Mouse (Mus musculus) liver, embryonic 16.5 days (tissue): ENCODE measurements around the gene Smoc1. TPM values are rescaled to one million over a fixed set of nuclear protein-coding genes. Genes with fewer than 3 reads are reported as not detected.

ENCODE experiments used
- ATAC-seq: fragments of 200-750 bp; cut with Nextera tagmentation; 2 replicates; pipeline ENCODE4 v1.8.0; 2017; ENCODE audit warnings: low read depth, mild to moderate bottlenecking, moderate number of reproducible peaks, moderate library complexity
- H3K27ac ChIP-seq: fragments of 300-500 bp; sonication (generic); 2 replicates; pipeline ENCODE4 v1.5.1; 2014; ENCODE audit warnings: mild to moderate bottlenecking, low read length
- H3K27me3 ChIP-seq: fragments of 300-500 bp; sonication (generic); 2 replicates; pipeline ENCODE4 v1.6.1; 2014; ENCODE audit warnings: low read depth, low read length, mixed read lengths; ENCODE audit not compliant: control insufficient read depth, insufficient read depth
- H3K36me3 ChIP-seq: fragments of 300-500 bp; sonication (generic); 2 replicates; pipeline ENCODE4 v1.6.1; 2014; ENCODE audit warnings: mild to moderate bottlenecking; ENCODE audit not compliant: control insufficient read depth, insufficient read depth
- H3K4me1 ChIP-seq: fragments of 300-500 bp; sonication (generic); 2 replicates; pipeline ENCODE4 v1.6.1; 2014; ENCODE audit warnings: low read depth, low read length, mixed read lengths; ENCODE audit not compliant: control insufficient read depth
- H3K4me2 ChIP-seq: fragments of 300-500 bp; sonication (generic); 2 replicates; pipeline ENCODE4 v1.6.1; 2014; ENCODE audit warnings: low read depth, low read length, mixed read lengths
- H3K4me3 ChIP-seq: fragments of 300-500 bp; sonication (generic); 2 replicates; pipeline ENCODE4 v1.5.1; 2014; ENCODE audit warnings: low read depth, mild to moderate bottlenecking, low read length
- H3K9ac ChIP-seq: fragments of 300-500 bp; sonication (generic); 2 replicates; pipeline ENCODE4 v1.6.1; 2014; ENCODE audit warnings: low read depth, low read length
- H3K9me3 ChIP-seq: fragments of 300-500 bp; sonication (generic); replicated peaks from 2 replicates; pipeline ENCODE4 v1.6.1; 2016; ENCODE audit warnings: low read length; ENCODE audit not compliant: control insufficient read depth
- WGBS: fragments of 180-500 bp; shearing (Covaris S2); extraction: QIAGEN DNeasy Blood & Tissue Kit; methylation state at CpG from one replicate; pipeline ENCODE4 v1.1.7; 2014; ENCODE audit not compliant: insufficient replicate concordance; 5-methylcytosine and 5-hydroxymethylcytosine counted together
- polyA plus RNA-seq: library from polyadenylated mRNA; unstranded; fragments of >200 nt; fragmentation: Nextera tagmentation; extraction: Ambion mirVana; gene quantifications from 2 replicates; pipeline ENCODE4 v1.2.1, GENCODE M21; 2015

The Smoc1 gene
- polyA plus RNA-seq, 1 experiment from 2014 or later = 15.9 TPM

DNA sequence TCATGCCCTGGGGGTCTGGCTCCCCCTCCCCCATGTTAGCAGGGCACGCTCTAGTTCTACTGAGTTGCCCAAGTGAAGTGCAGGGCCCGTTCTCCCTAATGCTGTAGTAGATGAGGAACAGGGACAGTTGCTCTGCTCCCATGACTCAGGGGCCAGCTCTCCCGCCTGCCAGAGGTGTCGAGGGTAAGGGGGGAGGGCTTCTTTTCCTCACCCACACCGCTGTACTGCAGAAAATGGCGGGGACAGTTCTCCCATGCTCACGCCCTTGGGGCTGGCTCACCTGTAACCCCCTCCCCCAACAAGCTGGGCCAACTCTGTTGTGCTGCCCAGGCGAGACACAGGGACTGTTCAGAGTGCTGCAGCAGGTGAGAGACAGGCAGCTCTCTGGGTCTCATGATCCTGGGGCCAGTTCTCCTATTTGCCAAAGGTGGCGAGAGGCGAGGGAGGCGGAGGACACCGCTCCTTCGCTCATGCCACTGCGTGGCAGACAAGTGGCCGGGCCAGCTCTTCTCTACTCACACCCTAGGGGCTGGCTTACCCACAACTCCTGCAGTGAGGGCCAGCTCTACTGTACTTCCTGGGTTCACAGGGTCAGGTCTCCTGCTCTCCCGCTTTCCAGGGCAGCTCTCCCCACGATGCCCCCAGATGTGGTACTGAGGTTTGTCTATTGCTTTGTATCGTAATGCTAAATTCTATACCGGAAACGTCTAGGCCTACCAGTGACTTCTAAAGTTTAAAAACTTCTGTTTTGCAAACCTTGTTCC is 7.9 kb upstream of the Smoc1 start:
- Histone ChIP-seq H3K36me3 (no peaks in the 10 kb centered on the region), H3K9ac (no peak overlapping the region), H3K27ac (no peak overlapping the region), H3K4me1 (no peaks in the 10 kb centered on the region), H3K4me3 (peak overlapping the region; percentile 18; the same call in 1 of the 2 replicates), H3K4me2 (no peak overlapping the region), H3K27me3 (no peaks in the 10 kb centered on the region), H3K9me3 (no peaks in the 10 kb centered on the region)
- ATAC-seq = no peak
- 67% methylated on average over 20 of the region's 20 CpGs for WGBS

DNA sequence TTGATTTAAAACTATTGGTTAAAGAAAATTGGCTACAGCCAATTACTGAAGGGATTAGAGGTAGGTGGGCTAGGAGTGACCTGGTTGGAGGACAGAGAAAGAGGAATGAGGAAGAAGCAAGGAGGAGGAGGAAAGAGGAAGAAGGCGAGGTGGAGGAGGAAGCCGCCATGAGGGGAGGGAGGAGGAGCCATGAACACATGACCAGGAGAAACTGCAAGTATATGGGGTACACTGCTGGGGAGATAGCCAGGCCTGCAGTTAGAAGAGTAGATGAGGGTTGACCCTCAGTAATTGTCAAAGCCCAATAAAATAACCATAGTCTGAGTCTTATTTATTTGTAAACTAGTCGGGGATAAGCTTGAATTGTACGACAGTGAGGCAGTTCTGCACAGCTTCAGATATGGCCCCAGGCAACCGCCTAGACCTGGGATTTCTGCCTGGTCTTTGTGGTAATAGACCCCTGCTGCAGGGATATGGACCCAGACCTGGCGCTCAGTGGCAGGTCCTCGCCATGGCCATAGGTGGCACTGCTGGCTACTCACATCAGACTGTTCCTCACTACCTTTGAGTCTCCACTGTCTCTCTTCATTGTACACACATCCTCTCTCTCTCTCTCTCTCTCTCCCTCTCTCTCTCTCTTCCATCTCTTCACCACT is 7.2 kb upstream of the Smoc1 start:
- WGBS = 57% methylated on average over 7 of the region's 7 CpGs
- Histone ChIP-seq H3K4me1 (no peaks in the 10 kb centered on the region), H3K9ac (no peak overlapping the region), H3K36me3 (no peaks in the 10 kb centered on the region), H3K4me3 (no peak overlapping the region), H3K9me3 (no peaks in the 10 kb centered on the region), H3K27me3 (no peaks in the 10 kb centered on the region), H3K27ac (no peak overlapping the region), H3K4me2 (no peak overlapping the region)
- ATAC-seq = 0 out of 2 replicates have a peak, but pooled peaks have one; percentile 13

DNA sequence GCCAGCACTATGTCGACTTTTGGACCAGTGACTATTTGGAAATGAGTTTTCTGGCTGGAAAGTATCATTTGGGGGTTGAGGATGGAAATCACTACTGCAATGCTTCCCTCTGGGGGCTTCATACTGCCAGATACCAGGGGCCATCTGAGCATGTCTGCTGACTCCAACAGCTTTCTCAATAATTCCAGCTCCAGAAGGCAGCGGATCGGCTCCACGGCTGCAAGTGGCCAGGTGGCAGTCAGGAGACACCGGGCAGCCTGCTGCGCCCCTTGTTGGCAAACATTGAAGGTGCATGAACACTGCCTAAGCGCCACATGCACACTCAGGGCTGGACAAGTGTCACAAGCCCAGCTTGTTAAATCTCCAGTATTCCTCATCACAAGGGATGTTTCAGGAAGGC is 2.2 kb upstream of the Smoc1 start:
- no peak overlapping the region for H3K4me3 ChIP-seq
- no peak for ATAC-seq
- peaks cover 30% of the 10 kb centered on the region for H3K27me3 ChIP-seq
- H3K4me2 ChIP-seq = no peak overlapping the region
- H3K9ac ChIP-seq = no peak overlapping the region
- 81% methylated on average over 7 of the region's 7 CpGs for WGBS
- H3K9me3 ChIP-seq = no peaks in the 10 kb centered on the region
- no peak overlapping the region for H3K27ac ChIP-seq
- no peaks in the 10 kb centered on the region for H3K36me3 ChIP-seq
- H3K4me1 ChIP-seq = no peaks in the 10 kb centered on the region; the same call in 1 of the 2 replicates

DNA sequence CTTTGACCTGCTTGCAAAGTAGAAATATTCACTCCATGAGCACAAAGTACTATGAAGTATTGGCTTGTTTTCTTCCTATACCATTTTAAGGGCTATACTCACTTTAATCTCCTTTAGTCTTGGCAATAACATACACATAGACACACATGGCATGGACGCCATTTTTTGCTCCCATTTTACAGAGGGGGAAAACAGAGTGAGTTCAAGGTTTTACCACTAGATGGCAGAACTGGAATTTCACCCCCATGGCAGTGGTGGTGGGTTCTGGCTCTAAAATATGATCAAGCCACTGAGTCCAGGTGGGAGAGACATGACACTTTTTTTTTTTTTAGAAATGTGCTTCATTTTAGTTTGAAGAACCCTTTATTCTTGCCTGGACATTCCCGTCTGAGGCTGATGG is 1.6 kb upstream of the Smoc1 start:
- no peaks in the 10 kb centered on the region for H3K9me3 ChIP-seq
- no peak overlapping the region for H3K9ac ChIP-seq
- no peaks in the 10 kb centered on the region for H3K36me3 ChIP-seq
- ATAC-seq = no peak
- 49% methylated on average over 2 of the region's 2 CpGs for WGBS
- H3K4me2 ChIP-seq = no peak overlapping the region
- H3K27ac ChIP-seq = no peak overlapping the region
- peaks cover 30% of the 10 kb centered on the region for H3K27me3 ChIP-seq
- H3K4me3 ChIP-seq = no peak overlapping the region
- H3K4me1 ChIP-seq = no peaks in the 10 kb centered on the region; the same call in 1 of the 2 replicates

DNA sequence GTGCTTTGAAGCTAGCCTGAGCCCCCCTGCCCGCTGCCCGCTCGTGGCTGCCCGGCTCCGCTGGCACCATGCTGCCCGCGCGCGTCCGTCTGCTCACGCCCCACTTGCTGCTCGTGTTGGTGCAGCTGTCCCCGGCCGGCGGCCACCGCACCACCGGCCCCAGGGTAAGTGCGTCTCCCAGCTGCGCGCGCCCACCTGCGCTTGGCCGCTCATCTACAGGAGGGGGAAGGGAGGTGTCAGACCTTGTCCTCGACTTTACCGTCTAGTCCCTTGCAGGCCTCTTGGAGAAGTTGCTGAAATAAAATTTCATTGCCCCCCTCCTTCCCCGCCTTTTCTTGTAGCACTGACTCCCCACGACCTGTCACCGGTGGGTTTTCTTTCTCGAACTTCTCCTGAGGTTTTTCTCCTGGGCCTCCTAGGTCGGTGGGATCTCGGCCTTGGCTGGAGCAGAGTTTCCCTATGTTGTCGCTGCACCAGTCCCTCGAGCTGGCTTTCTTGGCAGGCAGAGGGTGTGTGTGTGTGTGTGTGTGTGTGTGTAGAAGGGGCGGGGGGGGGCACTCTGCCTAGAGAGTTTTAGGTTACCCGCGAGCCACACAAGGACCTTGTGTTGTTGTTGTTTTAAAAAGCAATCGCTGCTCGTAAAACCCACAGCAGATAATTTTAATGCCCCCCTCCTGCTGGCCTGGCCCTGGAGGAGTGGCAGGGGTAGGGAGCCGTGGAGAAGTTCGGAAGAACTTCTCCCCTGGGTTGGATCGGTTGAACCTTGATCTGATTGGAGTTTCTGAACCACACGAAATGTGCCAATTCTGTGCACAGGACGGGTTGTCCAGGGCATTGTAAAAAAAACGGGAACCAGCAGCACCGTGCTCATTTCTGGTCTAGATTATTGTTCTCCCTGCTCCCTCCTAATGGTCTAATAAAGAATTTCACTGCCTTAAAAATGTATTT is 661 bp downstream of the Smoc1 start:
- Histone ChIP-seq H3K4me2 (peak overlapping the region; percentile 40), H3K36me3 (no peaks in the 10 kb centered on the region)
- ATAC-seq = peak; percentile 50; the same call in 1 of the 2 replicates

DNA sequence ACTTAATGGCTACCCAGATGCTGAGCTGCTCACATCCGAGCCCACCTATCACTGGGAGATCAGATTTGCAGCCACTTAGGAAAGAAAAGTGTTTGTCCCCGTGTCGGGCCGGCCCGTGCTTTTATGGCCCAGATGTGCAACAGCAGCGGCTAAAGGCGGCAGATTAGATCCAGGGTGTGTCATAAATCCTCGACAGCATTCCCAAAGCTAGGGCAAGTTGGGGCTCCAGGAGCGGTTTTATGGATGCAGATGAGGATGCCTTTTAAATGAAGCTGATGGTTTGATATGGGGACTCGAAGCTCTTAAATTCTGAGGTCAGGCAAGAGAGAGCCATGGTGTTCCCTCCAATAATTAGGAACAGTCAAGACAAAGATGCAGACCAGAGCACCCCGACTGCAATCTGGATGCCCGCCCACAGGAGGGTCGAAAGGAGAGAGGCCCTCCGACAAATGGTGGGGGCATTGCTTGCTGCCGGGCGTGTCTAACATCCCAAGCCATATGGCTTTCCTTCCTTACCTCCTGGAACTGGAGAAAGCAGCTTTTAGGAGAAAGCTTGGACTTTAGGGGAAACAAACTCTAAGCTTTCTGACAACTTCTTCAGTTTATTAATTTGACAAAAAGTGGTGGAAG is 1.8 kb downstream of the Smoc1 start:
- Histone ChIP-seq H3K9ac (no peak overlapping the region), H3K27me3 (peaks cover 30% of the 10 kb centered on the region), H3K9me3 (no peaks in the 10 kb centered on the region), H3K36me3 (no peaks in the 10 kb centered on the region), H3K27ac (no peak overlapping the region), H3K4me2 (peak overlapping the region; percentile 3; the same call in 1 of the 2 replicates), H3K4me1 (no peaks in the 10 kb centered on the region; the same call in 1 of the 2 replicates), H3K4me3 (peak overlapping the region; percentile 60)
- WGBS = 31% methylated on average over 16 of the region's 16 CpGs
- ATAC-seq = no peak

More for the DNA sequence above, 661 bp downstream of the Smoc1 start:
- WGBS = 1% methylated on average over 45 of the region's 45 CpGs
- Histone ChIP-seq H3K27me3 (peaks cover 30% of the 10 kb centered on the region), H3K4me3 (peak overlapping the region; percentile 60), H3K4me1 (no peaks in the 10 kb centered on the region; the same call in 1 of the 2 replicates), H3K9me3 (no peaks in the 10 kb centered on the region), H3K9ac (peak overlapping the region; percentile 64), H3K27ac (peak overlapping the region; percentile 39; the same call in 1 of the 2 replicates)

DNA sequence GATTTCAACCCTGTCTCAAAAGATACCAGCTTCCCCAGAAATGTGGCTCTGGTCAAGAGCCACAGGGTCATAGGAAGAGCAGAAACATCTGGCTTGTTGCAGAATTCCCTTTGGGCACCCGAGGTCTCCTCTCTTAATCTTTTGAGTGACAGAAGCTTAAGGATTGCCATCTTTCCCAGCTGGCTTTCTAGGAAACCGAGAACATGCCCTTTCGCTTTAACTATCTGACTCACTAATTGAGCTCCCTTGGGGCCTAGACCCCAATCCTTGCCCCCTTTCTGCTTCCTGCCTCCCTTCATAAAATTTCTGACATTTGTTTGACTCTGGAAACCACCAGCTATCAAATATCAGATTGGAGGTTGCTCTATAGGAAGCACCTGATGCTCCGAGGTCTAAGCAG is 3.1 kb downstream of the Smoc1 start:
- no peaks in the 10 kb centered on the region; the same call in 1 of the 2 replicates for H3K4me1 ChIP-seq
- no peak for ATAC-seq
- no peaks in the 10 kb centered on the region for H3K36me3 ChIP-seq
- H3K9ac ChIP-seq = no peak overlapping the region
- no peak overlapping the region for H3K4me2 ChIP-seq
- H3K4me3 ChIP-seq = no peak overlapping the region
- no peaks in the 10 kb centered on the region for H3K9me3 ChIP-seq
- H3K27me3 ChIP-seq = peaks cover 30% of the 10 kb centered on the region
- 50% methylated on average over 4 of the region's 4 CpGs for WGBS
- H3K27ac ChIP-seq = no peak overlapping the region

DNA sequence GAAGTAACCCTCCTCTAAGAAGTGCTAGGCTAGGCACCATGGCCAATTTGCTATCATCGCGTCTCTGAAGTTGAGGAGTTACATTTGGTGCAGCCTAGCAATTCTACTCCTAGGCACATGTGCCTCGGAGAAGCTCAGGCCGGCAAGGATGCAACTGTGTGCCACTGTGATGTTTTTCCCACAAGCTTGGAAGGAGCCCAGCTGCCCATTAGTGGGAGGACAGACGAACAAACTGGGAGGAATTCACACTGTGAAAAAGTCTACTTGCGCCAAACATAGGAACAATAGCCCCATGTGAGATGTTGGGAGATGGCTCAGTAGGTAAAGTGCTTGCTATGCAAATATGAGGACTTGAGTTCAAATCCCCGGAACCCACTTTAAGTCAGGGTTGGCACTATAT is 5.0 kb downstream of the Smoc1 start:
- H3K4me3 ChIP-seq = no peak overlapping the region
- H3K27ac ChIP-seq = no peak overlapping the region
- peaks cover 21% of the 10 kb centered on the region for H3K27me3 ChIP-seq
- 71% methylated on average over 7 of the region's 7 CpGs for WGBS
- no peak for ATAC-seq
- no peaks in the 10 kb centered on the region for H3K9me3 ChIP-seq
- no peak overlapping the region for H3K9ac ChIP-seq
- H3K4me1 ChIP-seq = no peaks in the 10 kb centered on the region; the same call in 1 of the 2 replicates
- no peaks in the 10 kb centered on the region for H3K36me3 ChIP-seq
- no peak overlapping the region for H3K4me2 ChIP-seq
